Mouse (Mus musculus) heart, postnatal 4 days (tissue): ENCODE measurements around the gene Pygm. TPM values are rescaled to one million over a fixed set of nuclear protein-coding genes. Genes with fewer than 3 reads are reported as not detected.

Experiments
- DNase-seq: peaks from one replicate; pipeline ENCODE4 v3.0.0; 2021
- total RNA-seq, 2 experiments: library from RNA; stranded (reverse); gene quantifications; 2 replicates each; pipeline ENCODE4 v1.2.3; 2021

The Pygm gene
- total RNA-seq, 2 experiments from 2014 or later = 455 to 466 TPM

DNA sequence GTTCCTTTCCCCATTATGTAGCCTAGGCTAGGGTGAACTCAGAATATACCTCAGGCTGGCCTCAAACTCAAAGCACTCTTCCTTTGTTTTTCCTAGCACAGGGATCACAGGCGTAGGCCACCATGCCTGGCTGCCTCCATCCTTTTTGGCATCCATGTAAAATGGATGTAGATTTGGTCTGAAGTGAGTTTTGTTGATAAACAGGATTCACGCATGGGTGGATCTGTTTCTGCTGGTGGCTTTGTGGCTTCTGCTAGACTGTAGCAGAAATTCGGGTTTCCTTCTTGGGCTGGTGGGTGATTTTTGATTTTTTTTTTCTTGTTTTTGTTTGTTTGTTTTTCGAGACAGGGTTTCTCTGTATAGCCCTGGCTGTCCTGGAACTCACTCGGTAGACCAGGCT is 25.7 kb downstream of the Pygm start:
- no peak for DNase-seq

DNA sequence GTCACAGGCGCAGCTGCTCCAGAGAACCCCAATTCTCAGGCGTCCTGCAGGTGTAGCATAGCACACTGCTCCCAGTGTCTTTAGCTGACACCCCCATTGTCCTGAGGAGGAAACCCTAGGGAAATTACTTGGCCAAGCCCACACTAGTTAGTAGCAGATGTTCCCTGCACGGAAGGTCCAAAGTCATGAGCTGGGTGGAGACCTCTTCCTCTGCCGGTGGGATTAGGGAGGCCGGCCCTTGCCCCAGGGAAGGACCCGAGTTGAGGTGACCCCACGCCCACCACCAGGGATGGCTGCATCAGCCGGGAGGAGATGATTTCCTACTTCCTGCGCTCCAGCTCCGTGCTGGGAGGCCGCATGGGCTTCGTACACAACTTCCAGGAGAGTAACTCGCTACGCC is 28.6 kb downstream of the Pygm start:
- DNase-seq = no peak

DNA sequence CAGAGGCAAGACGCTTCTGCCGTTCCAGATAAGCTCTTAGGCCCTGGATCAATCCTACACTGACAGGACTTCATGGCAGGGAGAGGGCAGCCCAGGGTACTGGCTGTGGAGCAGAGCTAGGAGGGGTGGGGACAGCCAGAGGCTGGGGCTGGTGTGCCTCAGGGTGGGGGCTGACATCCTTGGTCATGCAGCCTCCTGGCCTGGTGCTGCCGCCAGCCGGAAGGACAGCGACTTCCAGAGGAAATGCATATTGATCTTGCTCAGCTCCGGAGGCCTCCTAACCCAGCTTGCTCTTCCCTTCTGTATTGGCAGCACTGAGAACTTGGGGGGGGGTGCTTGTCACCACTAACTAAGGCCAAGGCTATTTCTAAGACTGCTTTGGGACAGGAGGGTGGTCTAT is 31.3 kb downstream of the Pygm start:
- no peak for DNase-seq

DNA sequence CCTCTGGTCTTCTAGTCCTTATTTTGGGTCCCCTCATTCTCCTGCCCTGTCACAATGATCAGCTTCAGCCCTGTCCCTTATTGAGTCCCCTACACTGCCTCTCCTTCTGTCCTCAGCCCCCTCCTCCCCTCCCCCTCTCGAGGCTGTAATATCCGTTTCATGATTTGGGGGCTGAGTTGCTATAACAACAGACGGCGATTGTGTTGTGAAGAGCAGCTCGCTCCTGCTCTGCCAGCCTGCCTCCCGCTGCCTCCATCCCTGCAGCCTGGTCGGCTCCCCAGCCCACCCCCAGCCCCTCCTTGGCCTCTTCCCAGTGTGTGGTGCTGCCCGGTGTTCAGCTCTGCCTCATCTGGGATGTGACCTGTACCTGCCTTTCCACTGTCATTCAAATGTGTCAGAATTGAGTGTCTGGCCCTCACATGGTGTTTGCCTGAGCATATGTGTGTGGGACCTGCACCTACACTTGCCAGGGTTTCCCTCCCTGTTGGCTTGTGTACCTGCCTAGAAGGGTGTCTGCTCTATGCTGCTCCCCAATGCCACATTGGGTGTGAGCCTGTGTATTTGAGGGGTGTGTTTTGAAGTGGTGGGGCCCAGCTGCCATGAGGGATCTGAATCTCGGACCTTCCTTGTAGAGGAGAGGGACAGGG is 32.0 kb downstream of the Pygm start:
- no peak for DNase-seq

DNA sequence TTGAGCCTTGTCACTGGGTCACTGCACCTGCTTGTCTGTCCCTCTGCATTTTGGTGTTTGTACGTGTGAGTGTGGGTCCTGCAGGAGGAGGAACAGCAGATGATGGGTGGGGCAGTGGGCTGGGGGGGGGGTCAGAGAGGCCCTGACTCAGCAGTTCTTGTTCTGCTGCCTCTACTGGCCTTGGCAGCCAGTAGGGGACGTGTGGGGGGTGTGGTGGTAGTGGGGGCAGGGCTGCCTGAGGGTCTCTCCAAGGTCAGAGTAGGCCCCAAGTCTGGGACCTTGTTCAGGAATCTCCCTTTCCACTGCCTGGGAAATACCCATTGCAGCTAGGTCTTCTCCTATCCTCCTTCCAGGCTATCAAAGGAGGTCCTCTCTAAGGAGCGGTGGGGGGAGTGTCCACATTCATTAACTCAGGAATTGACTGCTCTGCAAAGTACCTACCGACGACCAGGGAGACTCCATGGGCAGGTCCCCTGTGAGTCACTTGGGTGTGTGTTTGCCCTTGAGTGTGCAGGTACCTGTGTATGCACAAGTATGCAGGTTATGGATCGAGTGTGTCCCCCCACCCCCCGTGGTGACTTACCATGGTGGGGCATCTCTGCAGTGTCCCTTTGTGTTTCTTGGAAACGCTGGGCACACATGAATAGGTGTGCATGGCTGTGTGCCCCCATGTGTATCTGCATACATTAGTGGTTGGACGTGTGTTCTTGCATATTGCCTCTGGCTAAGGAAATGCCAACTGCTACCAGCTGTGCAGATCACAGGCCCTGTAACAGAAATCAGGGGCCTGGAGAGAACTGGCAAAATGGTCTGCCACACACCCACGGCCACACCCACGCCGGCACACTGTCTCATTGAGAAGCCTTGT is 32.9 kb downstream of the Pygm start:
- no peak for DNase-seq

DNA sequence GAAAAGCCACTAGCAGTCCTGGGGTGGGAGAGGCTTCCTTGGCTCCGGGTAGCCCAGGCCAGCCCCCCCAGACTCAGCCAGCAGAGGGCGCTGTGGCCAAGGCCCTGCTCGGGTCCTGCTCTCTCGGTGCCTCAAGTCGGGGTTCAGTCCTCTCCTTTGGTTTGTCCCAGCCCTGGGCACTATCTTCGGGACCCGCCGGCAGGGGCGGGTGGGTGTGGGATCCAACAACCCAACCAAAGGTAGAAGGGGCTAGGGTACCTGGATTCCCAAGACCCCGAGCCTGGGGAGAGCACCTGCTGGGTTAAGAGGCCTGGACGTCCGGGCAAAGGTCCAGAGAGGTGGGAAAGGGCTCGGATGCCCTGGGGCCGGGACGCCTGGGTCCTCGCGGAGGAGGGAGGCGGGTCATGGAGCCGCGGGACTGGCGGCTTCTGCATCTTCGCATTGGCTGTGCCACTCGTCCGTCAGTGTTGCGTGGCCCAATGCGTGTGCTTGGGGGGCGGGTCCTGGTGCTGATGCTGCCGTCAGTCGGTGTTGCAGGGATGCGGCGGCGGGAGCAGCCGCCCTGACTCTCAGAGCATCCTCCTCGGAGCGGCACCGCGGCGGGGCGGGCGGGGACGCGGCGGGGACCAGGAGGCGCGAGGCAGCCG is 34.2 kb downstream of the Pygm start, which contains the start of gene Nrxn2:
Gene Nrxn2, plus strand, starts transcription at position 499 of the 647 bp plus-strand sequence.
- peak; percentile 85 for DNase-seq

DNA sequence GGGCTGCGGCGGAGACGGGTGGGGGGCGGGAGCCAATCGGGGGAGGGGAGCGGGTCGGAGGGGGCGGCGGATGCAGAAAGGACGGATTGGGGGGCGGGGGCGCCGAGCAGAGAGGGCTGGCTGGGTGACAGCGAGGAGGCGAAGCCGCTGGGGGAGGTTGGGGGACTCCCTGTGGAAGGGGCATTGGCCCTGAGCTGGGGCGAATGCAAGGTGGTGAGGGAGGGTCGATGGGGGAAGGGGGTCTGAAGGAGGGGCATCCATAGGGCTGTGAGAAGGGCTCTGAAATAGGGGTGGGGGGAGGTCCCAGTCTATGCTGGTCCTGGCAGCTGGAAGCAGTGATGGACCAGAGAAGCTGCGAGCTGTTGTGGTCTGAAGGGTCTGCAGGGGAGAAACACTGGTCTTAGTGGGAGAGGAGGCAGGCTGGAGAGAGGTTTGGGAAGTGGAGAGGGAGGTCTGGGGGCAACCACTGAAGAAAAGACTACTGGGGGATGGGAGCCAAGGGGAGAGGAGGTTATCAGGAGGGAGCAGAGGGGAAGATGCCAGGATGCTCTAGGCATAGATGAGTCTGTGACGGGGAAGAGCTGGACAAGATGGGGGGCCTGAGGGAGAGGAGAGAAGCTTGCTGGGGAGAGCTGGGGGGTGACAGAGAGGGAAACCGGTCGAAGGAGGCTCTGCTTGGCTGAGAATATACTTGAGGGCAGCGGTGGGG is 34.9 kb downstream of the Pygm start:
- DNase-seq = no peak

DNA sequence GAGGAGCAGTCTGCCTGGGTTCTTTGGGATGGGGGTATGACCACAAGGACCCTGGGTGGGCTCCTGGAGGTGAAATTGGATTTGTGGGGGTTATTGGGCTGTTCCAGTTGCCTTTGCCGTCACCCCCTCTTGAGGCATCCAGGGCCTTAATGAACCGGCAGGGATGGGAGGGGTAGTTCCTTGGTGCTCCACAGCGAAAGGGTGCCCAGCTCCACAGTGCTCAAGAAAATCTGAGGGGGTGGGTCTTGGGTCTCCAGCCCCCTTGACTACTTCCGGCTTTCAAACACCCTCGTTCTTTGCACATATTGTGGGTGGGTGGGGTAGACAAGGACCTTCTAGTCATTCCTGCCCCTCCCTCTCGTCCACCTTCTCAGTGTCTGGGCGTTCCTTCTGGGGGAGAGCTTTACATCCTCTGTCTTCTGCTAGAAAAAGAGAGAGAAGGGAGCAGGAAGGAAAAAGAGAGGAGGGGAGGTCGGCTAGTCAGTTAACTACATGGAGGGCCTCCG is 35.7 kb downstream of the Pygm start:
- no peak for DNase-seq

DNA sequence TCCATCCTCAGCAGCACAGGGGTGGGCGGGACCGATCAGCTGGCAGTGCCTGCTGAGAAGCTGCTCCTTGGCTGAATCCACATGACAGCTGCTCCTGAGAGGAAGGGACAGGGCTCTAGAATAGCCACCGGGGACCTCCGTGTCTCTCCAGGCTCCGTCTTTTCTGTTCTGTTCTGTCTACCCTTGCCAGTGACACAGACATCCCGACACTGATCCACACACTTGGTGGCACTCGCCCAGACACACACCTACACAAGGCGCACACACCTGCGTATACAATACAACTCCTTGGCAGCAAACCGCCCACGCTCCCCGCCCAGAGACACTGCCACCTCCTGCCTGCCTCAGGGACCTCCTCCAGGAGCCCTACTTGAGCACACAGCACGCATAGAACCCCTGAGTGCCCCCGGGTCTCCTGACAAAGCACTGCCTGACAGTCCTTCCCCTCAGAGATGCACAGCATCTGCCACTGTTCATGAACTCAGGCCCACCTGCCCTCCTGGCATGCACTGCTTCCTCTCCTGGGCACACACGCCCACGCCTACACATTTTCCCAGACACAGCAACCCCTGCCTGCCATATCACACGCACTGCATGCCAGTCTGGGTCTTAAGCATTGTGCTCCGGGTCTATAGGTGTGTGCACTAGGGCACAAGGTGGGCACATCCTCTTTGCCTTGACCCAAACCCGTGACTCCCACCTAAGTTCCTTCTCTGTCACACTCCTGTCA is 36.4 kb downstream of the Pygm start:
- DNase-seq = no peak

DNA sequence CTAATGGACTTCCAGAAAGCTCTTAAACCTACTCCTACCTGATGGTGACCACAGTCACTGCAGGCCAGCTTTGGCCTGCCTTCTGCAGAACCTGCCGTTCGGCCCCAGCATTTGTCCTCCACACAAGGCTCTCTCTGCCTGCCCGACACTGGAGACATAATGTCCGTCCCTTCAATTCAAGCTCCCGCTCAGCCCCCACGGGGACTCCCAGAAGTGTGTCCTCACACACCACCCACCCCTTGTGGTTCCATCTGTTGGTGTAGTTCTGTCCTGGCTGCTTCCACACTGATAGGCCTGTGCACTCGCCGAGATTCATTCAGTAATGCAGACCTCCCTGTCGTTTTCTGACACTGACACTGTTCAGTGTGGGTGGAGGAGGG is 37.0 kb downstream of the Pygm start:
- no peak for DNase-seq

DNA sequence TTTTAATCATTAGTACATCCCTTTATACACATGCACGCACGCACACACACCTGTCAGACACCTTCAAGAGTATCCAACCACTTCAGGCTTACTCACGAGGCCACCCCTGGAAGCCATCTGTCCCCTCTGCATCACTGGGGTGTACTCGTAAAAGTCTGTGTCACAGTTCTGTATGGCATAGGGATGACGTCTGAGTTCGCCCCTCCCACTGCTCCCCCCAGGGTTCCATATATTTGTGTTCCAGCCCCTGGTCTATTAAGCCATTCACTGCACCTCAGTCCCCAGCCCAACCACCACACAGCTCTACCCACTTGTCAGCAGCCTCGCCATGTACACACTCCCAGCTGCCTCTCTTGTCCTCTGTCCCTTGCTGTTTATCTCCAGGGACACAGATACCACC is 37.8 kb downstream of the Pygm start:
- DNase-seq = no peak

DNA sequence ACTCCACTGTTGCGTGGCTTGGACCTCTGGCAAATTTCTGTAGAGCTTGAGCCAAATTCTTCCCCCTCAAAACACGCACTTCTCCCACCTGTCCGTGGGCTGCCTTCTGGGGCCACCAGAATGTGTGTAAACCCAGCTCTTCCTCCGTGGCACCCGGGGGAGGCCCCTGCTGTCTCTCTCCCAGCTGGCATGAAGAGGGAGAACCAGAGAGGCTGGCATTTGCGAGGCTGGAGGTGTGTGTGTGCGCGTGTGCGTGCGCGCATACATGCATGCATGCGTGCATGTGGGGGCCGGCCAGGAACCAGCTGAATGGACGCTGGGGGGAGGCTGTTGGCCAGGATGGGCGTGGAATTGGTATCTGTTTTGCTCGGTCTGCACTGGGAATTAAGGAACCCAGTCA is 39.0 kb downstream of the Pygm start:
- DNase-seq = no peak

DNA sequence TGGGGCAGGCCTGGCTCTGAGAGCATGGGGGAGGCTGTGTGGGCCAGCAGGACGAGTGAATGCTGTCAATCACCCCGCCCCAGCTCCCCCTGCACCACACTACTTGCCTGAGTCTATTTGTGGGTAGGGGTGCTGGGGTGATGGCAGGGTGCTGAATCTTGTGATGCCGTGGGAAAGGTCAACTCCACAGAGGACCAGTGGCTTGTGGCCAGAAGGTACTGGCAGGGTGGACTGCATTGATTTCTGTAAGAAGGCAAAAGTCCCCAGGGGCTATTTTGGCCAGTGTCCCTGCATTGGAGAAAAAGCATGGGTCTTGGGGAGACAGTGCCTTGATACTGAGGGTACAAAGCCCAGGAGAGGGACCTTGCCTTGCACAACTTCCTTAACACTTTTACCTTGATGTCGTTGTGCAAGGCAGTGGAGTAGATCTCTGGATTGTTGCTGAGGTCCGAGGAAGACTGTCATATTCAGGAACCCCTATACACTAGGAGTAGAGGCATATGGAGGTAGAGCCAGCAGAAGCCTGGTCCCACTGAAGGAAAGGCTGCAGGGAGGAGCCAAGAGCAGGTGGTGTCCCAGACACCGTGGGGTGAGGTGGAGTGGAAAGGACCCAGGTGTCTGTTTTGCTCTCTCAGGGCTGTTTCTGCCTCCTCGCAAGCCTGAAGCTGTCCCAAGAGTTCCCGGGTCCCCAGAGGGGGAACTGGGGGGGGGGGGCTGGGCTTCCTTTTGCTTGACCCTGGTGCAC is 40.1 kb downstream of the Pygm start:
- no peak for DNase-seq

DNA sequence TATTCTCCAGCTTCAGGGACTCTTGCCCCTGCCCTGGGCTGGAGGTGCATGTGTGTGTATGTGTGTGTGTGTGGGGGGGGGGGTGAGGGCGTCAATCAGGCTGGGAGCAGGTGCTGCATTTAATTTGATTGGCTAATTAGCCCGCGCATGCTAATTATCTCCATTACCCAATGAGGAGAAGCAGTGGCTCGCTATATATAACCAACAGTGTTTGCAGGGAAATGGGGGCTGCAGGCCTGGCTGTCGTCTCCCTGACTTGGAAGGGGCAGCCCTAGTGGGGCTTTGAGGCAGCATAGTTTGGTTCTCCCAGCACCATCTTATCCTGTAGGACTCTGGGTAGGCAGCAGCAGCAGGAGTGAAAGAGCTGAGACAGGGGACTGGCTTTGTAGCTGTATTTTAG is 41.4 kb downstream of the Pygm start:
- DNase-seq = no peak

DNA sequence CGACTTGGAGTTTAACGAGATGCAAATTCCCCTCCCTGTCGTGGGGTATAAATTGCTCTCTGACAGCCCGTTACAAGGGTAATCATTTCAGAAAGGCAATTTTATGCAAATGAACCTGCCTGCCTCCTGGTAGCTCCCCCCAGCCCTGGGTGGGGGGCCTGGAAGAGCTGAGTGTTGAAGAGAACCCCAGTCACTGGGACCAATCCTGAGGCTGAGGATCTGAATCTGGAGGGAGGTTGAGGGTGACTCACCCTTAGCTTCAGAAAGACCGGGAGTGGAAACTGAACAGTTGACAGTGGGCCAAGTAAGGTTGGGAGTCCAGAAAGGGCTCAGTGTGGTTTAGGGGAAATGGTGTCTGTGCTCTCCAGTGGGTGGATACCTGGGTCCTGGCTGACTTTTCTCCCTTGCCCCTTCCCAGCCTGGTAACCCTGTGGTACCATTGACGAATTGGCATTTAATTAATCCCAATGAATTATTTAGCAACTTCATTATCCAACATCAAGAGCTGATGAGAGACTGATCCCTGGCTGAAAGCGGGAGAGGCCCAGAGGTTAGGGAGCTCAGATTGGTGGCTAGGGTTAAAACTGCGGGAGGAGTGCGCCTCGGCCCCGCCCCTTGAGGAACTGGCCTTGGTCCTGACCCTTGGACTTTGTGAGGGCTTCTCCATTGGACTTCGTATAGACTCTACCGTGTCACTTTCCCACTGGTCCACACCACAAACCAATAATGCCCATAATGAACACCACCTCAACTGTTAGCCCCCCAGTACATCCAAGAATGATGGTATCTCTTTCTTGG is 42.7 kb downstream of the Pygm start:
- peak; percentile 71 for DNase-seq

DNA sequence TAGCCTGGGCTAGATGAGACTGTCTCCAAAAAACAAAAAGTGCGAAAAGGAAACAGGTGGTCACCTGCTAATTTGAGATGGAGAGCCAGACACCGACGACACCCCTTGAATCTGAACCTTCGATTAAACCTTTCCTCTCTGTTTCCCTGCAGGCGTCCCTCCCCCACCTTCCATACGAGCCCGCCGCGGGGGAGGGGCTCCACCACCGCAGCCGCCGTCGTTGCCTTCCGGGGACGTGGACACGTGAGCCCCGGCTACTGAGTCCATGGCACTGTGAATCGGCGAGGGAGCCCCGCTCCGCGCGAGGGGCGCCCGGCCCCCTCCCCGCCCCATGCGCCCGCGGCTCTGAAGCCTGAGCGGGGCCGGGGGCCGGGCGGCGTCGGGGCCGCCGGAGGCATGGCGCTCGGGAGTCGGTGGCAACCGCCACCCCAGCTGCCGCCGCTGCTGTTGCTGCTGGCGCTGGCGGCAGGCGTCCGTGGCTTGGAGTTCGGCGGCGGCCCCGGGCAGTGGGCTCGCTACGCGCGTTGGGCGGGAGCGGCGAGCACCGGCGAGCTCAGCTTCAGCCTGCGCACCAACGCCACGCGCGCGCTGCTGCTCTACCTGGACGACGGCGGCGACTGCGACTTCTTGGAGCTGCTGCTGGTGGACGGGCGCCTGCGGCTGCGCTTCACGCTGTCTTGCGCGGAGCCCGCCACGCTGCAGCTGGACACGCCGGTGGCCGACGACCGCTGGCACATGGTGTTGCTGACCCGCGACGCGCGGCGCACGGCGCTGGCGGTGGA is 43.6 kb downstream of the Pygm start:
- DNase-seq = peak; percentile 36

DNA sequence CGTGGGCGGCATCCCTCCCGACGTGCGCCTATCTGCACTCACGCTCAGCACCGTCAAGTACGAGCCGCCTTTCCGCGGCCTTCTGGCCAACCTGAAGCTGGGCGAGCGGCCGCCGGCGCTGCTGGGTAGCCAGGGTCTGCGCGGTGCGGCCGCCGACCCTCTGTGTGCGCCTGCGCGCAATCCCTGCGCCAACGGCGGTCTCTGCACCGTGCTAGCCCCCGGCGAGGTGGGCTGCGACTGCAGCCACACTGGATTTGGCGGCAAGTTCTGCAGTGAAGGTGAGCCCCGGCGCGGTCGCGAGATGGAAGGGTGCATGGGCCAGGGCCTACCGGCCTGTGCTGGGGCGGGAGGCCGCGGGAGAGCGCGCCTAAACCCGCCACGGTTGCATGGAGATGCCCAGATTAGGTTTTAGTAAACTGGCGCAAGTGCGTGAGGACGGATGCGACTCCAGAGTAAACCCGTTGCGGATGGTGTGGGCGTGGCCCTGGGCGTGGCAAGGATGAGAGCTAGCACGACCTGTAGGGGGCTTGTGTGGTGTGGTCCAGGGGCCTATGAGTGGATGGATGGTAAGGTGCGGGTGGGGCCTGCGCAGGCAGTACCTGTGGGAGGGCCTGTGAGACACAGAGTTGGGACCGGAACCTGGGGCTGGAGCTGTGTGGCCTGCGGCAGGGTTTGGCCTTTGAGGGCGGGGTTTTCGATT is 44.5 kb downstream of the Pygm start:
- no peak for DNase-seq

DNA sequence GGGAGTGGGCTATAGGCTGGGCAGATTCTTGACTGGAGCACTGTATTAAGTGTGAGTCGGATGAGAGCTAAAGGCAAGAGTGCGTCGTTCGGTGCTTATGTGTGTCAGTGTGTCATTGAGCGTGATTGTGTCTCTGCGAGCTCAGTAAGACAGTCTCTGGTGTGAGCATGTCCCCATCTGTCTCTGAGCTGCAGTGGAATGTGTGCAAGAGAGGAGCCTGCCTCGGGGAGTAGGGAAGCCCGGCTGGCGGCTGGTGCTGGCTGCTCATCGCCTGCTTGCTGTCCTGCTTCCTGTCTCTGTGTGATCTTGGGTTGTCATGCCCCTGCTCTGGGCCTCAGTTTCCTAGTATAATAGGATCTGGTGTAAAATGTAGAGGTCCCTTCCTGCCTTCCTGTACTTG is 58.8 kb downstream of the Pygm start:
- no peak for DNase-seq
